Mouse (Mus musculus) kidney, embryonic 16.5 days (tissue): Measurements from ENCODE around the gene Agbl4. TPM values are rescaled to one million over a fixed set of nuclear protein-coding genes. Genes with fewer than 3 reads are reported as not detected.

Source experiments
- ATAC-seq: fragments of 200-750 bp; cut with Nextera tagmentation; 2 replicates; pipeline ENCODE4 v1.8.0; 2017; ENCODE audit warnings: moderate TSS enrichment; ENCODE audit not compliant: low FRiP score, low TSS enrichment
- H3K27ac ChIP-seq: fragments of 300-500 bp; sonication (generic); 2 replicates; pipeline ENCODE4 v1.5.1; 2014; ENCODE audit warnings: low read length
- H3K27me3 ChIP-seq: fragments of 300-500 bp; sonication (generic); 2 replicates; pipeline ENCODE4 v1.6.1; 2014; ENCODE audit warnings: low read length, control low read depth, mixed read lengths; ENCODE audit not compliant: insufficient read depth
- H3K36me3 ChIP-seq: fragments of 300-500 bp; sonication (generic); 2 replicates; pipeline ENCODE4 v1.6.1; 2014; ENCODE audit warnings: low read length, control low read depth, mixed read lengths; ENCODE audit not compliant: insufficient read depth
- H3K4me1 ChIP-seq: fragments of 300-500 bp; sonication (generic); 2 replicates; pipeline ENCODE4 v1.6.1; 2014; ENCODE audit warnings: low read length, control low read depth, mixed read lengths; ENCODE audit not compliant: insufficient read depth
- H3K4me2 ChIP-seq: fragments of 300-500 bp; sonication (generic); replicated peaks from 2 replicates; pipeline ENCODE4 v1.6.1; 2014; ENCODE audit warnings: low read depth, low read length
- H3K4me3 ChIP-seq: fragments of 300-500 bp; sonication (generic); 2 replicates; pipeline ENCODE4 v1.5.1; 2014; ENCODE audit warnings: mild to moderate bottlenecking, low read length
- H3K9ac ChIP-seq: fragments of 300-500 bp; sonication (generic); replicated peaks from 2 replicates; pipeline ENCODE4 v1.6.1; 2014; ENCODE audit warnings: low read length
- H3K9me3 ChIP-seq: fragments of 300-500 bp; sonication (generic); 2 replicates; pipeline ENCODE4 v1.6.1; 2016; ENCODE audit warnings: low read length, control low read depth
- WGBS: fragments of 180-500 bp; shearing (Covaris S2); extraction: QIAGEN DNeasy Blood & Tissue Kit; methylation state at CpG from one replicate; pipeline ENCODE4 v1.1.7; 2014; 5-methylcytosine and 5-hydroxymethylcytosine counted together
- polyA plus RNA-seq: library from polyadenylated mRNA; unstranded; fragments of >200 nt; fragmentation: Nextera tagmentation; extraction: Ambion mirVana; gene quantifications from 2 replicates; pipeline ENCODE4 v1.2.1, GENCODE M21; 2015

Agbl4 gene
- polyA plus RNA-seq, 1 experiment from 2014 or later = 0.25 TPM

GRCm38 (mm10) chr4:111513921-111514320, 1116.5 kb downstream of the Agbl4 start:
- no peak overlapping the region for H3K4me2 ChIP-seq
- 30% methylated on average over 3 of the region's 3 CpGs for WGBS

DNA sequence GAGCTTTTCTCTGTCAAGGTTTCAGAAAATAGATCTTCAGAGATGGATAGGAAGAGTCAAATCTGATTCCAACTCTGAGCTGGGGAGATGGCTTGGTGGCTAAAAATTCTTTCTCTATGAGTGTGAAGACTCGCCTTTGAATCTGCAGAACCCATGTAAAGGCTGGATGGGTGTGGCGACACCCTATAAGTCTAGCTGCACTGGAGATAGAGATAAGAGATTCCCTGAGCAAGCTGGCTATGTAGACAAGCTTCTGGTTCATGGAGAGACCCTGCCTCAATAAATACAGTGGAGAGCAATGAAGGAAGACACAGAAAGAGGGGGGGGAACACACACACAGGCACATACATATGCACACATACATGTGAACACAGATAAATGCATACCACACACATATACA, 1118.7 kb downstream of the Agbl4 start:
- no peaks in the 10 kb centered on the region for H3K27me3 ChIP-seq
- no peaks in the 10 kb centered on the region for H3K9me3 ChIP-seq
- H3K4me2 ChIP-seq = no peak overlapping the region
- no peak overlapping the region for H3K4me3 ChIP-seq
- H3K36me3 ChIP-seq = no peaks in the 10 kb centered on the region
- no peak overlapping the region for H3K9ac ChIP-seq
- H3K4me1 ChIP-seq = peaks cover 5% of the 10 kb centered on the region; the same call in 1 of the 2 replicates
- 100% methylated on average over 2 of the region's 2 CpGs for whole genome bisulfite sequencing
- ATAC-seq = no peak
- no peak overlapping the region for H3K27ac ChIP-seq

More at GRCm38 (mm10) chr4:111513921-111514320, 1116.5 kb downstream of the Agbl4 start:
- Histone ChIP-seq H3K36me3 (no peaks in the 10 kb centered on the region), H3K4me3 (no peak overlapping the region), H3K9me3 (no peaks in the 10 kb centered on the region), H3K27me3 (no peaks in the 10 kb centered on the region), H3K4me1 (peaks cover 5% of the 10 kb centered on the region; the same call in 1 of the 2 replicates), H3K27ac (no peak overlapping the region), H3K9ac (no peak overlapping the region)
- no peak for ATAC-seq

DNA sequence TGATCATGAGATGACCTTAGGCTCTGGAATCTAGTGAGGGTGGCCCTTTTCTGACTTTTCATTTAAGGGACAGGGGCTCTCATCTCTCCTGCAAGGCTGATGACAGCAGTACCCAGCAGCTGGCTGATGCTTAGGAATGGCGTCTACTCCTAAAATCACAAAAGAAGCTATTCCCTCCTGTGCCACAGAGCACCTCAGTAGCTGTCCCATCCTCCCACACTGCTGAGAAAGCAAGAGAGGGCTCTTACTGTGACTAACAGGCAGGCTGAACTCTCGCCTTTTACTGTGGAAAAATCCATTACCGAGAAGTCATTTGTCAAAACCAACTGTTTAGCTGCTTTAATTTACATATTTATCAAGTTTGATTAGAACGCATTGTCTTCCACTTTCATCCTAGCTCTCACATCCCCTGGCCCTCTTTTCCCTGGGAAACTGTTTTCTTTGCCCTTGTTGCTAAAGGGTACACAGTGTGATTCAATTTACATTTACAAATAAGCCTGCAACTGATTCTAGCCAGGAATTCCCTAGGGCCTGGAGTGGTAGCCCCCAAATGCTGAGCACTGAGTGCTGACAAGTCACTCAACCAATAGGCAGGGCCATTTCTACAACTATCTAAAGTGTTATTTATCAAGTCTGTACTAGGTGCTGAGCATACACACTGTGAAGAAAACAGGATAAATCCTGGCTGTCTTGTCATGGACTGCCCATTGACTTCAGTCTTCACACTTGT, 1119.8 kb downstream of the Agbl4 start:
- Histone ChIP-seq H3K4me3 (no peak overlapping the region), H3K9ac (no peak overlapping the region), H3K4me2 (no peak overlapping the region), H3K27me3 (no peaks in the 10 kb centered on the region), H3K4me1 (peaks cover 5% of the 10 kb centered on the region; the same call in 1 of the 2 replicates), H3K36me3 (no peaks in the 10 kb centered on the region), H3K9me3 (no peaks in the 10 kb centered on the region), H3K27ac (no peak overlapping the region)
- ATAC-seq = no peak
- WGBS = 68% methylated on average over 4 of the region's 4 CpGs

DNA sequence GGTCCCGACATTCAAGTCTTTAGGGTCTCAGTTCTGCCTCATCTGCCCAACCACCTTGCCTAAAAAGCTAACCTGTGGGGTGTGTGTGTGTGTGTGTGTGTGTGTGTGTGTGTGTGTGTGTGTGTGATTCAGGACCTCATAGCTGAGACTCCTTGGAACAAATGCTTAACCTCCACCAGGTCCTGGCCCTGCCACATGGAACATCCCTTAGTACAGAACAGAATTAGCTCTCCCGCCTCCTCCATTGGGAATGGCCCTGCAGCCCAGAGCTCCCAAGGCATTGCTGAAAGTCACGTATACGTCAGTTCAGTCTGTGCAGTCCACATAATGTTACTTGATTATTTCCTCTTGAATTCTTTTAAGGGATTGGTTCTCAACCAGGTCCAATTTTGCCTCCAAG, 1120.7 kb downstream of the Agbl4 start:
- H3K4me3 ChIP-seq = no peak overlapping the region
- H3K27me3 ChIP-seq = no peaks in the 10 kb centered on the region
- 92% methylated on average over 4 of the region's 4 CpGs for WGBS
- no peaks in the 10 kb centered on the region for H3K36me3 ChIP-seq
- no peak overlapping the region for H3K27ac ChIP-seq
- H3K4me1 ChIP-seq = peaks cover 5% of the 10 kb centered on the region; the same call in 1 of the 2 replicates
- H3K9me3 ChIP-seq = no peaks in the 10 kb centered on the region
- H3K4me2 ChIP-seq = no peak overlapping the region
- no peak for ATAC-seq
- no peak overlapping the region for H3K9ac ChIP-seq

DNA sequence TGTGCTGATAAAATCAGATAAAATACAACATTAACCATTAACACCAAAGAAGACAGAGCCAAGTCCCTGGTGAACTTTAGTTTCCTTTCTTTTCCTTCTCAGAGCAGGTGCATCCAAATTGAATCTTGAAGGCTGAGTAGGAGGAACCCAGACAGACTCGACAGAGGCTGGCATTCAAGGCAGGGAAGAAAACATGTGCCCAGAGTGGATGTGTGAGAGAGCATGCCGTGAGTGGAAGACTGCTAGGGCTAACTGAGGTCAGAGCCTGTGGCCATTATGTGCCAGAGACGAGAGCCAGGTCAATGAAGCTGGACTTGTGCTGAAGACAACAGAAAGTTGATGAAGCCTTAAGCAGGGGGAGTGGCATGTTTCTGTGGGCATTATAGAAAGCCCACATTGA, 1121.8 kb downstream of the Agbl4 start:
- Histone ChIP-seq H3K4me3 (no peak overlapping the region), H3K27ac (no peak overlapping the region), H3K36me3 (no peaks in the 10 kb centered on the region), H3K4me2 (no peak overlapping the region), H3K4me1 (peaks cover 5% of the 10 kb centered on the region; the same call in 1 of the 2 replicates), H3K9ac (no peak overlapping the region), H3K27me3 (no peaks in the 10 kb centered on the region), H3K9me3 (no peaks in the 10 kb centered on the region)
- ATAC-seq = no peak
- 51% methylated on average over 3 of the region's 3 CpGs for WGBS

GRCm38 (mm10) chr4:111520006-111520405, 1122.5 kb downstream of the Agbl4 start:
- 93% methylated on average over 2 of the region's 2 CpGs for WGBS
- H3K36me3 ChIP-seq = no peaks in the 10 kb centered on the region
- H3K4me2 ChIP-seq = no peak overlapping the region
- H3K9ac ChIP-seq = no peak overlapping the region
- no peak overlapping the region for H3K27ac ChIP-seq
- H3K9me3 ChIP-seq = no peaks in the 10 kb centered on the region
- no peaks in the 10 kb centered on the region for H3K27me3 ChIP-seq
- no peak for ATAC-seq
- H3K4me3 ChIP-seq = no peak overlapping the region
- H3K4me1 ChIP-seq = peaks cover 4% of the 10 kb centered on the region; the same call in 1 of the 2 replicates

- Histone ChIP-seq H3K9ac (no peak overlapping the region), H3K4me3 (no peak overlapping the region), H3K4me1 (no peaks in the 10 kb centered on the region), H3K27ac (no peak overlapping the region), H3K4me2 (no peak overlapping the region), H3K27me3 (no peaks in the 10 kb centered on the region), H3K9me3 (no peaks in the 10 kb centered on the region), H3K36me3 (no peaks in the 10 kb centered on the region)
- 57% methylated on average over 2 of the region's 2 CpGs for WGBS
- ATAC-seq = no peak
Measured at GRCm38 (mm10) chr4:111522974-111523373, 1125.5 kb downstream of the Agbl4 start.

- 83% methylated on average over 6 of the region's 6 CpGs for WGBS
- no peak for ATAC-seq
- H3K9ac ChIP-seq = no peak overlapping the region
- no peak overlapping the region for H3K4me3 ChIP-seq
- no peaks in the 10 kb centered on the region for H3K36me3 ChIP-seq
- no peak overlapping the region for H3K27ac ChIP-seq
- no peaks in the 10 kb centered on the region for H3K4me1 ChIP-seq
- no peaks in the 10 kb centered on the region for H3K27me3 ChIP-seq
- no peaks in the 10 kb centered on the region for H3K9me3 ChIP-seq
- H3K4me2 ChIP-seq = no peak overlapping the region
Measured at GRCm38 (mm10) chr4:111528961-111529360, 1131.5 kb downstream of the Agbl4 start.

GRCm38 (mm10) chr4:111529996-111530395, 1132.5 kb downstream of the Agbl4 start:
- 81% methylated on average over 4 of the region's 4 CpGs for WGBS
- Histone ChIP-seq H3K4me3 (no peak overlapping the region), H3K9ac (no peak overlapping the region), H3K9me3 (no peaks in the 10 kb centered on the region), H3K27me3 (no peaks in the 10 kb centered on the region), H3K4me2 (no peak overlapping the region), H3K36me3 (no peaks in the 10 kb centered on the region), H3K27ac (no peak overlapping the region), H3K4me1 (no peaks in the 10 kb centered on the region)
- no peak for ATAC-seq

GRCm38 (mm10) chr4:111530537-111530936, 1133.1 kb downstream of the Agbl4 start:
- H3K4me1 ChIP-seq = no peaks in the 10 kb centered on the region
- H3K9ac ChIP-seq = no peak overlapping the region
- 82% methylated on average over 2 of the region's 2 CpGs for WGBS
- no peaks in the 10 kb centered on the region for H3K27me3 ChIP-seq
- ATAC-seq = no peak
- no peak overlapping the region for H3K27ac ChIP-seq
- H3K4me2 ChIP-seq = no peak overlapping the region
- H3K9me3 ChIP-seq = no peaks in the 10 kb centered on the region
- H3K4me3 ChIP-seq = no peak overlapping the region
- H3K36me3 ChIP-seq = no peaks in the 10 kb centered on the region
